Mouse (Mus musculus) frontal cortex, postnatal 10 days (tissue): ENCODE results near the gene Mog.
"Not testable (repeated sequence)": the region's sequence is repeated elsewhere in the genome, so short reads cannot be mapped to it uniquely, and the experiment has no call there.

Source experiments
- DNase-seq, 2 experiments: peaks; one replicate each; pipeline ENCODE4 v3.0.0; 2022; ENCODE audit warnings: low spot score in 2 of 2, mixed read lengths in 1 of 2

The Mog gene

DNA sequence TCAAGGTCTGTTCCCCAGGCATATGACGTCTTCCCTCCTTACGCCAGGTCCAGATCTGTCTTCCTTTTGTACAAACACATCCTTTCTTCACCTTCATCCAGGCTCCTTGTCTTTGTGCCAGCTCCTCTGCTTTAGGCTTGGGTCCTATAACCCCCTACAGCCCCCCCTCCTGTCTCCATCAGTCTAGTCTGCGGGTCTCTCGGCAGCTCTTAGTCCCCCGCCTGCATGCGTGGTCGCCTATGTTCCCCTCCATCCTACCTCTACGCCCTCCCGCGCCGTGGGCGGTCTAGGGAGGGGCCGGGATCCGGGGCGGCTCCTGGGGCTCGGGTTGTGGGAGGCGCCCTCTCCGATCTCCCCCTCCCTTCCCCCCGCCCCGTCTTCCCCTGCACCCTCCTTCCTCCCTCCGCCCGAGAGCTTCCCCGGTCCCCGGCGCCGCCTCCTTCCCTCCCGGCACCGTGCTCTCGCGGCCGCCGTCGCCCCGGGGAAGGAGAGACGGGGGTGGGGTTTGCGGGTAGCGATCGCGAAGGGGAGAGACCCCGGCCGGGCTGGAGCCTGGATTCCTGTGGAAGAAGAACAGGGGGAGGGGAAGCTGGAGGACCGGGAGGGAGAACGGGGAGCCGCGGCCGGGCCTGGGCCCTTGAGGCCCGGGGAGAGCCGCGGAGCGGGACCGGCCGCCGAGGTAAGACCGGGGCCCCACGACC, 22.6 kb upstream of the Mog start, which contains the start of gene Gabbr1:
Gene Gabbr1 (plus strand): TSS at position 356 of the 701 bp plus-strand sequence.
- DNase-seq, result peak; percentile 70 to 82

DNA sequence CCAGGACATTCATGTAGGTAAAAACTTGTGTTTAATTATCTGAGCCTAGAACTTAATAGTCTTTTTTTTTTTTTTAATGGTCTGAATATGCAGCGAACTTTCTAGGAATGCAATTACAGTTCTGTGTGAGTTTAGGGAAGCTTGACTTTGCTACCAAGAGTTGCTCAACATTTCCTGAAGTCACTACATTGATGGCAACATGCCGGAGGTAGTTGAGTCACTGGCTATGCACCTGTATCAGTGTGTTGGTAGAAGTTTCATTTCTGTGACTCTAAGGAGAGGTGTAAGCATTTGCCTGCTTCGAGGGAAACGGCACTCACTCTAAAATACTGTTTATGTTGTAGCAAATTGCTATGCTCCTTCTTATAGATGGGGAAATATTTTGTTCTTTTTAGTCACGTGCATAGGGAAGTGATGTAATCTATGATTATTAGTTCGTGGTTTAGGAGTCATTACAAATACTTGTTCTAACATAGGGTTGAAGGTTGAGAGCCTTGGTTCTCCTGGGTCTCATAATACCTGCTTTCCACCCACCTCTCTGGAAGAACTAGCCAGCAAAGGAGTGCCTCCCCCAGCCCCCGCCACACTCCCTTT, 21.6 kb upstream of the Mog start:
- DNase-seq, result no peak

DNA sequence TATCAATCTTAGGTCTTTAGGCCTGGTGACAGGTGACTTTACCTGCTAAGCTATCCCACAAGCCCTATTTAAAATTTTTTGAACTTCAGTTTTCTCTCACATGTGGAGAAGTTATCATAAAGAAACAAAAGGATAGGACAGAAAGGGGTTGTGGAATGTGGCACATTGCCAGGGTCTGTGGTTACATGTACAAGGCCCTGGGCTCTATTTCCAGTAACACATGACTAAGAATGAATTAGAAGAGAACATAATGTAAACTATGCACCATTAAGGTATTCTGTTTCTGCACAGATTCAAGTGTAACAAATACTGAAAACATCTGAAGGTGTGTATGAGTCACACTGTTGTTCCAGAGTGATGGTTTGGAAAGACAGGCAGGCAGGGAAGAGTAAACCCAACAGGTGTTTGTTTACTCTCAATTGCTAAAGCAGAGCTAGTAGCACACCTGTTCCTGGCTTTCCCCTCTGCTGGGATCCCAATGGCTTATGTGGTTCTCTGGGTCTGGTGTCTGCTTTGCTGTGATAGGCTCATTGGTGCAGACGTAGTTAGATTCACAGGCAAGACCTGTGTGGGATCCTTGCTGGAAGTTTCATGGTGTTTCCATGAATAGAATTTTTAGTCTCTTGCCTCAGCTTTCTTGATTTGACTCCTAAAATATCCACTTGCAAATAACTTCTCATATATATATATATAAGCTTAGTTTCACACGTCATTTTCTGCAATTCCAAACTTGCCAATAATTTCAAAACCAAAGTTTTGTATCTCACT, 16.1 kb upstream of the Mog start:
- no peak for DNase-seq

DNA sequence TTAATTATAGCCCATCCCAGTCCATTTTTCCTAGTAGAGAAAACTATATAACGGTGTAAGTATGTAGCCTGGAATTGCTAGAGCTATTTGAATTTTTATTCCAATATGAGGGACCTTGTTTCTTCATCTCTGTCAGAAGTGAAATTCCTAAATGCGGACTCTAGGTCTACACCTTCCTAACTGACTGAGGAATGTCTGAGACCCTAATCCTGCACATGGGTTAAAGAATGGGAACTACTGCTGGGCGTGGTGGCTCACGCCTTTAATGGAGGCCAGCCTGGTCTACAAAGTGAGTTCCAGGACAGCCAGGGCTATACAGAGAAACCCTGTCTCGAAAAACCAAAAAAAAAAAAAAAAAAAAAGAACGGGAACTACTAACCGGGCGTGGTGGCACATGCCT, 6.0 kb upstream of the Mog start:
- DNase-seq, result no peak

DNA sequence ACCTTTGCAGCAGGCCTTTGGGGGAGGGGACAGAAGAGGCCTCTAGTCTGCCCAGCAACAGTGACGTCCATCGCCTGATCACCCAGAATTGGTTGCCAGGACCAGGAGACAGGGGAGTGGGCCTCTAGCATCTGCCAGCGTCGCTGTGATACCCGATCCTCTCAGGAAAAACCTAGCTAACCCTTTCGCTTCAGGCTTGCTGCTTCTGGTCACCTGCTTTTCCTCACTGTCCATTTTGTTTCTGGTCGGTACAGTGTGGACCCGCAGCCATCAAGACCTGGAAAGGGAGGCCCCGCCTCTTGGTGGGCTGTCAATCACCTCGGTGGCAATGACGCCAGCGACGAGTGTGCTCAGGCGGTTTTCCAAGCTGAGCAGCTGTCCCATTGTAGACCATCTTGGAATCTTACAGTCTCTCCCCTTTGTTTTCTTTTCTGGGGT, 5.5 kb upstream of the Mog start:
- DNase-seq, result peak; percentile 93 to 94

DNA sequence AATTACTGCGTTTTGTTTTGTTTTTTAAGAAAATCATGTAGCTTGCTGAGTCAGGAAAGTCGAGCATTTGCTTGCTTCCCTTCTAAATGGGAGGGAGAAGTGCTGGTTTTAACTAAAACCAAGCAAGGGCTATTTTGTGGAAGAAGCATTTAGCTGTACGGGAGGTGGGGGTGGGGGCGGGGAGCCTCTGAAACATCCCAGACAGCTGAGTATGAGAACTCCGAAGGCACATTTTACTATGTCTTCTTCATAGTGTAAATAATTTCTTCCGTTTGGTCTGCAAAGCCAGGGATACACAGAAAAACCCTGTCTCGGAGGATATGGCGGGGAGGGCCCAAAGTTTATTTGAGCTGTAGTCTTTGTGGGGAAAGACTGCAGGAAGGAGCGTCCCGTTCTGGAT, 5.0 kb upstream of the Mog start:
- DNase-seq, result no peak

DNA sequence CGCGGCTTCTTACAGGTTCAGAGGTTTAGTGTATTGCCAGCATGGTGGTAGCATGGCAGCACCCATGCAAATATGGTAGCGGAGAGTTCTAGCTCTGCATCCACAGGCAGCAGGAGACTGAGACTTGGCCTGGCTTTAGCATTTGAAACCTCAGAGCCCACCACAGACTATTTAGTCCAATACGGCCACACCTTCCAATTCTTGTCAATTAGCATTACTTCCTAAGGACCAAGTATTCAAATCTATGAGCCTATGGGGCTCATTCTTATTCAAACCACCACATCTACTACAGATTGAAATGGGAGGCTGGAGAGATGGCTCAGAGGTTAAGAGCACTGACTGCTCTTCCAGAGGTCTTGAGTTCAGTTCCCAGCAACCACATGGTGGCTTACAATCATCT, 4.3 kb upstream of the Mog start:
- DNase-seq, result no peak

DNA sequence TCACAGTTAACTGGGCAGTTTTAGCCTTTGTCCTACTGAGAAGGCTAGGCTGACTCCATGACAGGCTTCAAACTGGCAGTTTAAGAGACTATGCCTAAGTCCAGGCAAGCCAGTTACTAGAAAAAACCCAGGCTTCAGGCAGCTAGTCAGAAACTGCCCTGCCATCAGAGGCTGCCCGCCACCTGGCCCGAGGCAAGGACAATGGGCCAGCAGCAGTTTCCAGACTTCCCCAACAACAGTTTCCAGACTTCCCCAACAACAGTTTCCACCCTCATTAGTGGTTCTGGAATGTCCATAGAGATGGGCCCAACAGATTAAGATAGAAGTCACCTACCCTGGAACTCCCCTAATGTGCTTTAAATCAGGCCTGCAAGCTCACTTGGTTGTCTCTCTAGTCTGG, 3.2 kb upstream of the Mog start:
- no peak for DNase-seq

DNA sequence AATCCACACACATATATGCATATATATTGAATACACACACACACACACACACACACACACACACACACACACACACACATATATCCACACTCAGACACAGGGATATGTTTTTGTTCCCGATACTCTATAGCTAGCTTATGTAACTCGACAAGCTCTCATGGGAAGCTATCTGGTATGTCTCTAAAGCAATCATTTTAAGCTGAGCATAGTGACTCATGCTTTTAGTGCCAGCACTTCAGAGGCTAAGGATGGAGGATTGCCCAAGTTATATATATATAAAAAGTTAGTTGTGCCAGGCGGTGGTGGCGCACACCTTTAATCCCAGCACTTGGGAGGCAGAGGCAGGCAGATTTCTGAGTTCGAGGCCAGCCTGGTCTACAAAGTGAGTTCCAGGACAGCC, 4.0 kb downstream of the Mog start:
- DNase-seq, result not testable (repeated sequence)

DNA sequence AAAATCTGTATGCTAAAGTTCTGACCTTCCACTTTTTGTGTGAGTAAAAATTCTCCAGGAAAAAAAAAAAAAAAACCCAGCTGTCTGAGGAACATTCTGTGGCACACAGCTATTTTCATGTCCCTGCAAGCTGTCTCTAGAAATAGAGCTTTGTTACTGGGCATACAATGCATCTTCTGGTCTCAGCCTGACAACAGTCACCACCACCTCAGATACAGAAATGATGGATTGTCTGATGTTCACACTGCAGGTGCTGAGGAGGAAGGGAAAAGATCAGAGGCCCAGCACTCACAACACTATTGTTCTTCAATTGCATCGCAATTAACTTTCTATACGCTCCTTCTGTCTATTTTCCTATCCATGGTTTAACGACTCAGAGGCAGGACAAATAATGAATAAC, 4.9 kb downstream of the Mog start:
- DNase-seq, result no peak

DNA sequence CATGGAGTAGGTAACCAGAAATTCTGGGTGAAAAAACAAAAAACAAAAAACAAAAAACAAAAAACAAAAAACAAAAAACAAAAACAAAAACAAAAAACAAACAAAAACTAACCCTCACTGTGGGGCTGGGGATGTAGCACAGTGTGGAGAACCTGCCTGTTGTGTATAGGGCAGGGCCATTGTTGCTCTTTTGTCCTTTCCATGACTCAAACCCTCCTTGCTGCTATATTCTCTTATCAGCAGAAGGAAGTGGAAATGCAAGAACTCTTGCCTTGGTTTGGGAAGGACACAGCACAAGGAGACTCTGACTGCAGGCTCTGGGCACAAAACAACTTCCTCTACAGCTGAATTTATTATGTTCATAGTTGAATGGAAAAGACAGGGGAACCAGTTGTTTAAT, 6.9 kb downstream of the Mog start:
- no peak for DNase-seq

DNA sequence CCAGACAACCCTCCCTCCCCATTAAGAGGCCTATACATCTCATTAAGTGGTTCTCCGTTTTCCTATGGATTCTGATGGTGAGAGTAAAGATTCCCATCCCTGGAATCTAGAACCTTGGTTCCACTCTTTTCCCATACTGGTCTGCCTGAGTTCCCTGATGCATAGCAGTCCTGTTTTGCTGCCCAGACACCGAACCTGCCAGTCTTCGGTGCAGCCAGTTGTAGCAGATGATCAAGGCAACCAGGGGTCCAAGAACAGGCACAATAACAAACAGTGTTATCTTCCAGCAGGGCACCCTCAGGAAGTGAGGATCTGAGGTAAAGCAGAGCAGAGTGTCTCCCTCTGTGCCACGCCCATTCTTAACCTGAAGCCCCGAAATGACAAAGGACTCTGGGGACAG, 11.1 kb downstream of the Mog start:
- DNase-seq, result no peak

DNA sequence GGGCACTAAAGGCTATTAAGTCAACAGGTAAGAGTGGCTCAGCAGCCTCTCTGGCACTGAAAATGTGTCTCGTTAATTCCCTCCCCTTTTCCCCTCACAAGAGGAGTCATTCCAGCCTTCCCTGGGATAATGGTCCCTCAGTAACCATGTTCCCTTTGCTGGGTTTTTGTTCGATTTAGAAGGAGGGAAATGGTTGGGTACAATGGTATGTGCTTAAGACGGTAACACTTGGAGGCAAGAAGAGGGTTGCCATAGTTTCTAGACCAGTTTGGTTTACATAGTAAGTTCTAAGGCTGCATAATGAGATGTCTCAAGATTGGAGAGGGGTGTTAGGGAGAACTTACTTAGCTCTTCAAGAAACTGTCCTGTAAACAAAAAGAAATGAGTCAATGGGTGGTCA, 11.5 kb downstream of the Mog start:
- no peak for DNase-seq

DNA sequence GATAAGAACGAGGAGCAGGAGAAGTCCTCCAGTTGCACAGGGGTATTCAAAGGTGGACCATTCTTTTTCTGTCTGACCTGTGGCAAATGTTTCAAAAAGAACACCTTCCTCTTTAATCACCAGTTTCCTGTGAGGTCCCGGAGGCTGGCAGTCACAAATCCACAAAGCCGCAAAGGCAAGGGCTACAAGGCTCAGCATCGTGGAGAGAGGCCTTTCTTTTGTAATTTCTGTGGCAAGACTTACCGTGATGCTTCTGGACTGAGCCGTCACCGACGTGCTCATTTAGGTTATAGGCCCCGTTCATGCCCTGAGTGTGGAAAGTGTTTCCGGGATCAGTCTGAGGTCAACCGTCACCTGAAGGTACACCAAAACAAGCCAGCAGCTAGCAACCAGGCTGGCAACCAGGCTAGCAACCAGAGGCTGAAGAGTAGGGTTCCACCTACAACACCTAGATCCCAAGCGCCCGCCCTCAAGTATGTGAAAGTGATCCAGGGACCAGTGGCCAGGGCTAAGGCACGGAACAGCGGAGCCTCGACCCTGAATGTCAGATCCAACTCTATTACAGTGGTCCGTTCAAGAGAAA, 13.6 kb downstream of the Mog start:
- no peak for DNase-seq

DNA sequence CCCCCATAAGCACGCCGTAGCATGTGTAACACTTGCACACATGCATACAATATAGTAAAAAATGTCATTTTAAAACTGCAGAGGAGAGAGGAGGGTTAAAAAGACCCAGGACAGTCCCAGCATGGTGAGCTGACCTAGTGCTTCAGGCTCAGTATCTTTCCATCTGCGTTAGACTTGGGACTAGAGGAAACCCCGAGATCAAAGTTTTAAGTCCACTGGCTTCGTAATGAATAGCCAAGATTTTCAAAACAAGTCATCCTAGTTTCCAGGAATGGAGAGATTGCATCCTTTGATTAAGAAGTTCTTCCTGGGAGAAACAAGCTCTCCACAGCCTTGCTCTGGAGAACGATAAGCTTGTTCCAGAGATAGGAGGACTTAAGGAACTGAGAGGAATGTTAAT, 15.0 kb downstream of the Mog start:
- no peak for DNase-seq

DNA sequence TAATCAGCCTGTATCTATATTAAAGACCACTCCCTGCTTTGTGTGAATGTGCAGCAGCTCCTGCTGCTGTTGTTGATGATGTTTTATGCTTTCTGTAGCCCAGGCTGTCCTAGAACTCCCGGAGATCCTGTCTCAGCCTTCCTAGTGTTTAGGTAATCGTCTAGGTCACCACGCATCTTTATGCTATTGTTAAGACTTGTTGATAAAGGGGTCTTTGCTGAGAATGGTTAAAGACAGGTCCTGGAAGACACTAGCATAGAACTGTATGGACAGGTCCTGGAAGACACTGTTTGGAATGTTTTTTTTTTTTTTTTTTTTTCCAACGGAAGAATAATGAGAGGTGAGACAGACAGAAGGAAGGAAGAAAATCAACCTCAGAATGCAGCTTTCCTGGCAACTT, 19.8 kb downstream of the Mog start:
- no peak for DNase-seq

DNA sequence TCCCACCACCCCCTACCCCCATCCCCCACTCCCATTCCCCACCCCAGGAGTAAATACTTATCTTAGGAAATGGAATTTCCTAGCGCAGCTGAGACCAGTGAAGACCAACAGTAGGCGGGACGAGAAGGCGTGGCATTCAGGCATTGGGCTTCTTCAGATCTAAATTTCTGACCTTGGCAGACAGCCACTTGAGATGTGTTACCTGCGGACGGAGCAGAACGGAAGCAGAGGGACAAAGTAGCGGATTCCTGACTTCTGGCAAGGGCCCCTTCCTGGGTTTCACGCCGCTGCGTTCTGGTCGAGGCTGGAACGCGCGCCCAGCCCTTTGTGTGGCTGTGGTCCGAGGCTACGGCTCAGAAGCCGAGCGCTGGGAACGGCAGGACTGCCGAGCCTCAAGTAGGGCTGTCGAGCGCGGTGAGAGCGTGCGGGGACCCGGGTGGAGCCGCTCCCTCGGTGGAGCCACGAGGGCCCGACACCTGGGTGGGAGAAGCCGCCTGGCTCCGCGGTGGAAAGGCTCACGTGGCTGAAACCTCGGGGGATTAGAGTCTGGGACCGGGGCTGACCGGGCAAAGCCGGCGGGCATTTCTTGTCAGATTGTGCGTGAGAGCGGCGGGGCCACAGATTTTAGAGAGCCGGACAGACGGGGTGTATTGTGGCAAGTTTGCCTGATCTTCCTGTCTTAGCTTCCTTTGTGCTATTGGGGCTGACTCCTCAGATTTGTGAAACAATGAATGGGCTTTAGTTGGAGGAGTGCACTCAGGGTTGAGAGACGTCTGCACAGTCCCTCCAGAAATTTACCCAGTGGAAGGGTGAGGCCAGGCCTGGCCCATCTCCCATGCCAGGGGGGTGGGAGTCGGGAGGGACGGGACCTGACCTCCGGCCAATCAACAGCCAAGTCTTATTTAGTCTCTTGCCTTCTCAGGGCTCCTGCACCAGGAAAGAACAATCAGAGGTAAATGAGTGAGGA, 20.6 kb downstream of the Mog start:
- peak in 1 of 2 experiments; percentile 55 for DNase-seq

DNA sequence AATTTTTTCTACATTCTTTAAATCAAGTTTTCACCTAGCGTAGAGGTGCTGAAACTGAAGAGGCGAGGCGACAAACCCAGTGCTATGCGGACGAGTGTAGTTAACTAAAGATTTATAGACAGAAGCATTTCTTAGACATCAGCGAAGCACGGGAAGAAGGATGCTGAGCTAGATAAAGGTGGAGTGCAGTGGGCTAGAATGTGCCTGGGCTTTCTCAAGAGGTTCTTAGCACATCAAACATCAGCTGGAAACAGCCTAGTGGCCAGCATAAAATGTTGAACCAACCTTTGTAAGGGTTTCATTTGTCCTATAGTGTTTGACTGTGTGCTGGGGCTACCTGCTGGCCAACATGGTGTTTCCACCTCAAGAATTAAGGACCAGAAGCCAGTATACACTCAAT, 22.3 kb downstream of the Mog start, which contains the start of gene Zfp57:
Gene Zfp57 (plus strand): TSS at position 301 of the 400 bp plus-strand sequence.
- no peak for DNase-seq

DNA sequence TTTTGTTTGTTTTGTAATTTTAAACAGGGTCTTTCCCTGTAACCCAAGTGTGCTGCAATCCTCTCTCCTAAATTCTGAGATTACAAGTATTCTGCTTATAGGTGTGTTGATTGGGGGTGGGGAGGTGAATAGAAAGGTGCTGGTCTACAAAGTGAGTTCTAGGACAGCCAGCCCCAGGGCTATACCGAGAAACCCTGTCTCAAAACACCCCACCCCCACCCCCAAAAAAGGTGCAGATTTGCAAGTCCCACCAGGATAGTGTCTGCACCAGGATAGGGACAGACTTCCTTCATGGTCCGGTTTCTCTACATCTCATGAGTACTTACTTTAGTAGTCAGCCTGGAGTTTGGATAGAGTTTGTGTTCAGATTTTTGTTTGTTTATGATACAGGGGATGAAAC, 24.7 kb downstream of the Mog start:
- DNase-seq, result no peak

DNA sequence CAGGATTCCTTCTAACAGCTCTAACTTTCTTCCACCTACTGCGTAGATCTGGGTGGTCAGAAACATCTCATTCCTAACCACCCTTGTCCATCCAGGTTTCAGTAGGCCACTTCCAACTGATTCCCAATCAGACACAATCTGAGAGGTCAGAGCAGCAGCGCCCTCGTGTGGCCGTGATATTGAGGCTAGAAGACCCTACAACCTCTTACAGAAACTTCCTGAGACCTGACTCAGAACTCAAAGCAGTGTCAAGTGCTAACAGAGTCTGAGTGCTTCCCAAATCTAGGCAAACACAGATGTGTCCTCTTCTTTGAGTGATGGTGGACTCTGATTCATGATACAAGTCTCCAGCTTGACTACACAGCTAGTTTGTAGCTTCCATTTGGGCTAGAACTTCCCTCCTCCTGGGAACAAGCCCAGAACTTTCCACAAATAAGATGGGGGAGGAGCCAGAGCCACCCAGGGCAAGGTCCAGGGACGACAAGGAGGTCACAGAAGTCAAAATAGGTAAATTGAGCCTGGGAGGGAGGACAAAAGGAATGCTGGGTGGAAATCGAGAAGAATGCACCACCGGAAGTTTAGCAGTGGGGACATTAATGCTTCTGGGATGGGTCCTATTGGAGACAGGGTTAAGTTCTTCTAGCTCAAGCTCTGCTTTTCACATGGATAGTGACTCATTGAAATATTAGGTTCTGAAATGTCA, 26.0 kb downstream of the Mog start:
- peak in 1 of 2 experiments; percentile 62 for DNase-seq

DNA sequence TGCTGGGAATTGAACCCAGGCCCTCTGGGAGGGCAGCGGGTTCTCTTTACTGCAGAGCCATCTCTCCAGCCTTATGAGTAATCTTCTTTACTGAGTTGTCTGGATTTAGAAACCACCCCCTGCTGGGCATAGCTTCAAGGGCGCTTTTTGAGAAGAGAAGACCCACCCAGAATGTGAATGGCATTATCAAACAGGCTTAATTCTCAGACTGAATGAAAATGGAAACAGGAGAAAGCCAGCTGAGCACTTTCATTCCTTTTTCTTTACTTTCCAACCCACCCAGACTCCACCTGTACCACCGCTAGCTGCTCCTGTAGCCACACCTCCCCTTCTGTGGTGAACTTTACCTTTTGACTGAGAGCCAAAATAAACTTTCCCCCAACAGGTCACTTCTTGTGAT, 27.8 kb downstream of the Mog start:
- no peak for DNase-seq
